Mouse (Mus musculus): Measurements from ENCODE around the gene Hyls1.

DNA sequence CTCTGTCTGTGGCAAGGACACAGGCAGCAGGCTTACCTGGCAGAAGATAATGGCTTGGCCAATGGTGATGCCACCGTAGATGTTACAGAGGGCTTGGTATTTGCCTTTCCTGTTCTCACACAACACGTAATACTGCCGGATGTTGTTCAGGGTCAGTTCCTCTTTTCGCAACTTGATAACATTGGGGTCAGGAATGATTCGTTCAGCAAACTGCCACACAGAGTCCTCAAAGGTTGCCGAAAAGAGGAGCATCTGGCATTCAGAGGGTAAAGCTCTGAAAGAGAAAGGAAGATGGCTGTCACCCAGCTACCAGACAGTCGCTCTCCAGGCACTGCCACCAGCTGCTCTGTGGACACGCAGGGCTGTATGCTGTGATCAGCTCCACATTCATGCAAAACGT is 23.5 kb downstream of the Hyls1 start:
- no peak for TF ChIP-seq CTCF (IDR thresholded peaks at IDR 0.05; ENCODE audit: control insufficient read depth, insufficient read depth, low read length)
- TF ChIP-seq POLR2A (IDR thresholded peaks at IDR 0.05; ENCODE audit: borderline replicate concordance, control insufficient read depth, low read depth, low read length): no peak
